Mouse (Mus musculus) C2C12 (cell line): ENCODE results near the gene Rbp4. TPM values are rescaled to one million over a fixed set of nuclear protein-coding genes. Genes with fewer than 3 reads are reported as not detected.

Experiments used
- H3K27me3 ChIP-seq: one replicate; pipeline ENCODE4 v1.6.1; 2011; ENCODE audit not compliant: control insufficient read depth, insufficient read depth, insufficient read length
- H3K36me3 ChIP-seq: one replicate; pipeline ENCODE4 v1.6.1; 2011; ENCODE audit not compliant: control insufficient read depth, insufficient read depth
- H3K4me3 ChIP-seq: one replicate; pipeline ENCODE4 v1.5.1; 2011; ENCODE audit warnings: mild to moderate bottlenecking, control low read depth; ENCODE audit not compliant: poor library complexity, insufficient read depth, severe bottlenecking
- H3K79me2 ChIP-seq: one replicate; pipeline ENCODE4 v1.6.1; 2011; ENCODE audit not compliant: control insufficient read depth, insufficient read depth
- H3K79me3 ChIP-seq: one replicate; pipeline ENCODE4 v1.6.1; 2011; ENCODE audit warnings: low read depth, control low read depth
- H3ac ChIP-seq: one replicate; pipeline ENCODE3; 2011; ENCODE audit warnings: low read depth; ENCODE audit not compliant: control insufficient read depth, insufficient read length
- CEBPB ChIP-seq: IDR thresholded peaks from one replicate; pipeline ENCODE4 v1.6.1; 2011; ENCODE audit warnings: low read depth, mild to moderate bottlenecking, control low read depth, moderate library complexity
- CTCF ChIP-seq: IDR thresholded peaks from one replicate; pipeline ENCODE4 v1.5.1; 2011; ENCODE audit not compliant: control insufficient read depth, insufficient read depth, insufficient read length
- FOSL1 ChIP-seq: IDR thresholded peaks from one replicate; pipeline ENCODE4 v1.8.0; 2011; ENCODE audit warnings: mild to moderate bottlenecking, low read length; ENCODE audit not compliant: poor library complexity, insufficient read depth, severe bottlenecking
- MAX ChIP-seq: IDR thresholded peaks from one replicate; pipeline ENCODE4 v1.6.1; 2011; ENCODE audit warnings: mild to moderate bottlenecking, control low read depth
- MYOD1 ChIP-seq: IDR thresholded peaks from one replicate; pipeline ENCODE4 v1.6.1; 2011; ENCODE audit warnings: low read depth; ENCODE audit not compliant: control insufficient read depth, insufficient read length
- MYOG ChIP-seq: IDR thresholded peaks from one replicate; pipeline ENCODE4 v1.6.1; 2011; ENCODE audit not compliant: control insufficient read depth, insufficient read length; ENCODE audit errors: extremely low read depth
- USF1 ChIP-seq: IDR thresholded peaks from one replicate; pipeline ENCODE4 v1.6.1; 2011; ENCODE audit warnings: low read depth, mild to moderate bottlenecking, control low read depth, moderate library complexity
- polyA plus RNA-seq: library from polyadenylated mRNA; unstranded; fragments of >200 nt; fragmentation: generic; extraction: Trizol; gene quantifications from one replicate; pipeline ENCODE4 v1.2.1, GENCODE M21; 2012; ENCODE audit warnings: missing spikeins

The Rbp4 gene
- polyA plus RNA-seq, 1 experiment = 0.35 TPM

GRCm38 (mm10) chr19:38096858-38097758 is 28.0 kb downstream of the Rbp4 start, which contains the start of gene Ffar4:
Ffar4 (plus strand) TSS chr19:38097071.
- H3K27me3 ChIP-seq = peaks cover 42% of the 10 kb centered on the region
- H3K4me3 ChIP-seq = no peak within 1 kb of the TSS
- no peaks in the 10 kb centered on the region for H3K79me2 ChIP-seq
- TF ChIP-seq CEBPB (peak; percentile 31), FOSL1 (no peak)
- H3ac ChIP-seq = peak within 1 kb of the TSS; percentile 6
- no peaks in the 10 kb centered on the region for H3K36me3 ChIP-seq
- H3K79me3 ChIP-seq = no peaks in the 10 kb centered on the region

- H3ac ChIP-seq = no peak overlapping the region
- TF ChIP-seq MYOD1 (no peak), FOSL1 (no peak), USF1 (no peak), MAX (no peak), CTCF (no peak), CEBPB (no peak), MYOG (no peak)
- H3K4me3 ChIP-seq = no peak overlapping the region
- H3K27me3 ChIP-seq = peaks cover 42% of the 10 kb centered on the region
- H3K36me3 ChIP-seq = no peaks in the 10 kb centered on the region
- no peaks in the 10 kb centered on the region for H3K79me3 ChIP-seq
- H3K79me2 ChIP-seq = no peaks in the 10 kb centered on the region
Measured at GRCm38 (mm10) chr19:38096231-38096630, 28.9 kb downstream of the Rbp4 start.

GRCm38 (mm10) chr19:38091512-38091985 is 33.5 kb downstream of the Rbp4 start:
- Histone ChIP-seq H3K36me3 (no peaks in the 10 kb centered on the region), H3K27me3 (peaks cover 20% of the 10 kb centered on the region), H3ac (no peak overlapping the region), H3K79me2 (no peaks in the 10 kb centered on the region), H3K4me3 (no peak overlapping the region), H3K79me3 (no peaks in the 10 kb centered on the region)
- TF ChIP-seq MAX (no peak), USF1 (no peak), CTCF (no peak), CEBPB (no peak)

- Histone ChIP-seq H3K36me3 (no peaks in the 10 kb centered on the region), H3K4me3 (no peak overlapping the region), H3K27me3 (peaks cover 12% of the 10 kb centered on the region), H3K79me2 (no peaks in the 10 kb centered on the region), H3ac (no peak overlapping the region), H3K79me3 (no peaks in the 10 kb centered on the region)
- TF ChIP-seq CEBPB = no peak
- no peak for TF ChIP-seq FOSL1
Measured at GRCm38 (mm10) chr19:38089358-38089757, 35.7 kb downstream of the Rbp4 start.

- H3K27me3 ChIP-seq = peaks cover 5% of the 10 kb centered on the region
- H3K79me3 ChIP-seq = no peaks in the 10 kb centered on the region
- TF ChIP-seq USF1 (no peak), CTCF (peak; percentile 41), CEBPB (no peak), MYOD1 (no peak), MYOG (no peak), FOSL1 (no peak), MAX (no peak)
- H3K36me3 ChIP-seq = no peaks in the 10 kb centered on the region
- no peak overlapping the region for H3ac ChIP-seq
- H3K79me2 ChIP-seq = no peaks in the 10 kb centered on the region
- no peak overlapping the region for H3K4me3 ChIP-seq
Measured at GRCm38 (mm10) chr19:38086948-38087551, 38.0 kb downstream of the Rbp4 start.

- Histone ChIP-seq H3K79me2 (no peaks in the 10 kb centered on the region), H3K36me3 (no peaks in the 10 kb centered on the region), H3ac (no peak overlapping the region), H3K4me3 (no peak overlapping the region), H3K79me3 (no peaks in the 10 kb centered on the region), H3K27me3 (peaks cover 5% of the 10 kb centered on the region)
- TF ChIP-seq CEBPB (no peak), MYOD1 (no peak), FOSL1 (no peak), CTCF (no peak), USF1 (no peak), MAX (no peak), MYOG (no peak)
Measured at GRCm38 (mm10) chr19:38085841-38086240, 39.2 kb downstream of the Rbp4 start.
